Mouse (Mus musculus): Measurements from ENCODE around the gene Insl5. TPM values are rescaled to one million over a fixed set of nuclear protein-coding genes. Genes with fewer than 3 reads are reported as not detected.

The Insl5 gene
- total and polyA plus RNA-seq, 2 experiments from 2014 or later, result 0.54 TPM; not detected in 1

DNA sequence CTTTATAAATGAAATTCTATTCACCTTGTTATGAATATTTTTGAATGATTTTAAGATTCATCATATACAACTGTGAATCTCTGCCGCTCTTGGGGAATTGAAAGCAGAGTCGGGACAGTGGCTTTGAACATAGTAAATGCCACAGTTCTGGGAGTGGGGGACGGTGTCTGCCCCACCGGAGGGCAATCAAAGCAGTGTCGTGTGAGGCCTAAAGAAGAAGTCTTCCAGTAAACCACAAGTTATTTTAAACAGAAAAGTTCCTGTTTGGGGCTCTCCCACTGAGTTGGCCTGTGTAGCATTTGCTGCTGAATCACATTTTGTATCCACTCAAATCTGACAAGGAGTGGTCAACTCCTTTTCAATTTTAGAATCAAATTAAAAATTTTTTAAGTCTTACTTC, 55.5 kb downstream of the Insl5 start:
- H3K9ac ChIP-seq (replicated peaks; ENCODE audit: low read length, poor library complexity, severe bottlenecking), result no peak overlapping the region
- H3K4me3 ChIP-seq (ENCODE audit: low read depth, low read length), result no peak overlapping the region
- H3K36me3 ChIP-seq (ENCODE audit: insufficient read depth, low read length), result peaks cover 15% of the 10 kb centered on the region; the same call in 1 of the 2 replicates
- no peak overlapping the region for H3K4me2 ChIP-seq (ENCODE audit: low read depth, low read length, poor library complexity, severe bottlenecking)
- DNase-seq (ENCODE audit: low spot score) (no peak), ATAC-seq (ENCODE audit: low FRiP score) (no peak)
- WGBS, result 77% methylated on average over 5 of the region's 5 CpGs
- no peaks in the 10 kb centered on the region for H3K4me1 ChIP-seq (ENCODE audit: insufficient read depth, low read length)
- TF ChIP-seq CTCF (IDR thresholded peaks at IDR 0.05), result no peak
- no peaks in the 10 kb centered on the region for H3K9me3 ChIP-seq (ENCODE audit: low read length)
- no peaks in the 10 kb centered on the region for H3K27me3 ChIP-seq (ENCODE audit: insufficient read depth, low read length)
- H3K27ac ChIP-seq (ENCODE audit: low read depth, low read length), result no peak overlapping the region

DNA sequence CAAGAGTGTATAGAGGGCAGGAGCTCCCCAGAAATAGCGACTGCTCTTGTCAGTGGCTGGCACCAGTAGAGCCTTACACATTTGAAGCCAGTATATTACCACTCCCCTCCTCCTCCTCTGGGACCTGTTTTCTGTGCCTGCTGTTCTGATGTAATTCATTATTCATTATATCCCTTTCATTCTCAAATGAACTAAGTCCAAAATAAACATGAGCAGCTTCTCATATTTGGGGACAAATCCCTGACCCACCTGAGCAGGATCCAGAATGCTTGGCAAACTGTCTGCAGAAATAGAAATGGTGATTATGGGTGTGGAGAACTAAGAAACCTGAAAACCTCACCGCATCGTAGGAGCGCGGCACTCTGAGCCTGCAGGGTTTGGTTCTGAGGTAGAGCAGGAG, 57.0 kb downstream of the Insl5 start:
- H3K9me3 ChIP-seq (ENCODE audit: low read length), result no peaks in the 10 kb centered on the region
- DNase-seq (ENCODE audit: low spot score) (no peak), ATAC-seq (ENCODE audit: low FRiP score) (no peak)
- H3K27ac ChIP-seq (ENCODE audit: low read depth, low read length), result no peak overlapping the region
- no peaks in the 10 kb centered on the region for H3K4me1 ChIP-seq (ENCODE audit: insufficient read depth, low read length)
- no peak overlapping the region for H3K4me2 ChIP-seq (ENCODE audit: low read depth, low read length, poor library complexity, severe bottlenecking)
- peaks cover 18% of the 10 kb centered on the region; the same call in 1 of the 2 replicates for H3K36me3 ChIP-seq (ENCODE audit: insufficient read depth, low read length)
- H3K4me3 ChIP-seq (ENCODE audit: low read depth, low read length), result no peak overlapping the region
- no peak for TF ChIP-seq CTCF (IDR thresholded peaks at IDR 0.05)
- no peak overlapping the region for H3K9ac ChIP-seq (replicated peaks; ENCODE audit: low read length, poor library complexity, severe bottlenecking)
- no peaks in the 10 kb centered on the region for H3K27me3 ChIP-seq (ENCODE audit: insufficient read depth, low read length)
- WGBS, result 87% methylated on average over 5 of the region's 5 CpGs

Other genes starting within 250 kb of the Insl5 start
- gene Tctex1d1, start 48.2 kb downstream of the Insl5 start, total RNA-seq (2014; rRNA removed), result 0.66 and 5.9 TPM in 2 replicates
- gene Tctex1d1, start 48.2 kb downstream of the Insl5 start, polyA plus RNA-seq (2015; fragmentation: Nextera tagmentation; extraction: Ambion mirVana), result 1.9 and 2.0 TPM in 2 replicates
- 30.6 and 49.7 TPM in 2 replicates for gene Mier1, start 87.5 kb upstream of the Insl5 start, total RNA-seq (2014; rRNA removed)
- 25.3 and 32.8 TPM in 2 replicates for gene Mier1, start 87.5 kb upstream of the Insl5 start, polyA plus RNA-seq (2015; fragmentation: Nextera tagmentation; extraction: Ambion mirVana)
- 5.1 and 9.1 TPM in 2 replicates for gene Wdr78, start 87.7 kb upstream of the Insl5 start, total RNA-seq (2014; rRNA removed)
- gene Wdr78, start 87.7 kb upstream of the Insl5 start, polyA plus RNA-seq (2015; fragmentation: Nextera tagmentation; extraction: Ambion mirVana), result 2.1 and 2.8 TPM in 2 replicates
- 2.7 and 4.3 TPM in 2 replicates for gene Slc35d1, start 188.3 kb upstream of the Insl5 start, total RNA-seq (2014; rRNA removed)
- gene Slc35d1, start 188.3 kb upstream of the Insl5 start, polyA plus RNA-seq (2015; fragmentation: Nextera tagmentation; extraction: Ambion mirVana), result 4.7 and 5.0 TPM in 2 replicates

All from midbrain, postnatal 0 days (tissue).